Comparison of ENCODE assay signal across 16 mouse cellular contexts in genomic region chr17:63198703-63199102, GRCm38 (mm10).
"Had no signal": no experiment of that assay in that cellular context is flagged by ENCODE, and none has a peak within 500 bp of the region (broad histone marks: within the 10 kb centered on the region; RNA-seq: fewer than 3 reads in every experiment).

No protein-coding gene starts in this region.

- H3K9me3 ChIP-seq: limb, embryonic 12.5 days; liver, embryonic 13.5 days; lung, embryonic 15.5 days; midbrain, embryonic 10.5 days; neural tube, embryonic 13.5 days had no signal

- H3K9ac ChIP-seq: limb, embryonic 12.5 days; liver, embryonic 13.5 days; liver, postnatal 0 days; lung, embryonic 15.5 days; neural tube, embryonic 13.5 days had no signal

- H3K27ac ChIP-seq: layer of hippocampus, adult 2 months; limb, embryonic 12.5 days; liver, embryonic 13.5 days; lung, embryonic 15.5 days; midbrain, embryonic 10.5 days; neural tube, embryonic 13.5 days; stomach, postnatal 0 days had no signal

- H3K4me2 ChIP-seq: limb, embryonic 12.5 days; liver, embryonic 13.5 days; lung, embryonic 15.5 days; neural tube, embryonic 13.5 days had no signal

- H3K4me1 ChIP-seq: limb, embryonic 12.5 days; neural tube, embryonic 13.5 days had no signal

- ATAC-seq: liver, postnatal 0 days had no signal

- H3K27me3 ChIP-seq: limb, embryonic 12.5 days; liver, embryonic 13.5 days; lung, embryonic 15.5 days; neural tube, embryonic 13.5 days had no signal

- H3K4me3 ChIP-seq: layer of hippocampus, adult 2 months; limb, embryonic 12.5 days; liver, embryonic 13.5 days; lung, embryonic 15.5 days; midbrain, embryonic 10.5 days; neural tube, embryonic 13.5 days had no signal

- H3K36me3 ChIP-seq: limb, embryonic 12.5 days; liver, embryonic 13.5 days; lung, embryonic 15.5 days; midbrain, embryonic 10.5 days; neural tube, embryonic 13.5 days had no signal

- DNase-seq: kidney, adult 18-20 months; kidney, postnatal 10 days; kidney, postnatal 4 days; liver; liver, embryonic 13.5 days; liver, postnatal 0 days; midbrain, embryonic 14.5 days; right cerebral cortex, postnatal 14 days; thymus, adult 18-20 months; thymus, postnatal 14 days had no signal
